Mouse (Mus musculus) forebrain, embryonic 13.5 days (tissue): ENCODE results near the gene Hapln1. TPM values are rescaled to one million over a fixed set of nuclear protein-coding genes. Genes with fewer than 3 reads are reported as not detected.
A peak's percentile ranks its signal among the peaks of the same experiment; 100 is the strongest.

ENCODE experiments used
- ATAC-seq: fragments of 200-750 bp; cut with Nextera tagmentation; 2 replicates; pipeline ENCODE4 v1.8.0; 2017
- H3K27ac ChIP-seq: fragments of 300-500 bp; sonication (generic); 2 replicates; pipeline ENCODE4 v1.5.1; 2015; ENCODE audit warnings: inconsistent platforms, mild to moderate bottlenecking, moderate library complexity
- H3K27me3 ChIP-seq: fragments of 300-500 bp; sonication (generic); 2 replicates; pipeline ENCODE4 v1.6.1; 2015; ENCODE audit warnings: mild to moderate bottlenecking, inconsistent platforms
- H3K36me3 ChIP-seq: fragments of 300-500 bp; sonication (generic); 2 replicates; pipeline ENCODE4 v1.6.1; 2015; ENCODE audit warnings: mild to moderate bottlenecking, inconsistent platforms; ENCODE audit not compliant: poor library complexity, severe bottlenecking
- H3K4me1 ChIP-seq: fragments of 300-500 bp; sonication (generic); 2 replicates; pipeline ENCODE4 v1.6.1; 2015; ENCODE audit warnings: inconsistent platforms
- H3K4me2 ChIP-seq: fragments of 300-500 bp; sonication (generic); 2 replicates; pipeline ENCODE4 v1.6.1; 2015; ENCODE audit warnings: inconsistent platforms, mild to moderate bottlenecking, moderate library complexity
- H3K4me3 ChIP-seq: fragments of 300-500 bp; sonication (generic); 2 replicates; pipeline ENCODE4 v1.5.1; 2015; ENCODE audit warnings: mild to moderate bottlenecking, inconsistent platforms
- H3K9ac ChIP-seq: fragments of 300-500 bp; sonication (generic); 2 replicates; pipeline ENCODE4 v1.6.1; 2015; ENCODE audit warnings: mild to moderate bottlenecking, inconsistent platforms
- H3K9me3 ChIP-seq: fragments of 300-500 bp; sonication (generic); replicated peaks from 2 replicates; pipeline ENCODE4 v1.6.1; 2016; ENCODE audit warnings: inconsistent platforms
- WGBS: fragments of 180-500 bp; shearing (Covaris S2); methylation state at CpG from one replicate; pipeline ENCODE4 v1.1.7; 2015; 5-methylcytosine and 5-hydroxymethylcytosine counted together
- polyA plus RNA-seq: library from polyadenylated mRNA; unstranded; fragments of >200 nt; fragmentation: Nextera tagmentation; extraction: Ambion mirVana; gene quantifications from 2 replicates; pipeline ENCODE4 v1.2.1, GENCODE M21; 2015

Hapln1 gene
- polyA plus RNA-seq = 0.76 and 1.2 TPM in 2 replicates

- Histone ChIP-seq H3K4me1 (peaks cover 8% of the 10 kb centered on the region; the same call in 1 of the 2 replicates), H3K27me3 (no peaks in the 10 kb centered on the region), H3K9me3 (no peaks in the 10 kb centered on the region), H3K36me3 (no peaks in the 10 kb centered on the region), H3K4me2 (peak within 1 kb of the TSS; percentile 90), H3K27ac (no peak within 1 kb of the TSS), H3K9ac (peak within 1 kb of the TSS; percentile 69), H3K4me3 (peak within 1 kb of the TSS; percentile 54)
- ATAC-seq = peak; percentile 82
- WGBS = under 1% methylated on average over 29 of the region's 29 CpGs
These were observed at the start of gene Hapln1 for GRCm38 (mm10) chr13:89539205-89539886. Gene Hapln1 (plus strand): TSS chr13:89539796.

DNA sequence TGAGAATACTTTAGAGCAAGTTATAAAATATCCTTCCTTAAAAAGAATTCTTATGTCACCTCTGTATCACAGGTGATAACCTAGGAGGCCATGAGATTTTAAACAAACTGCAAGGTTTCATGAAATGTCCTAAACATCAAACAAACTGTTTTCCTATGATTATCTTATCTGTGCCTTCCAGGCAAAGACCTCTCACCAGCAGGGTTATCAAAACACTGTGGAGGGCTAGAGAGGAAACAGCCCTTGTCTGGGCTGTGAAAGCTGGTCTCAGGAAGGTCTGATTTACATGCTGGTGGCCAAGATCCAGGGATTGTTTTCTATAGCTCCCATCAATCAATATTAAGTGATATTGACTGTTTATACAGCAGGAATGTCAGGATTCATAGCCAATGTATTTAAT is 46.4 kb upstream of the Hapln1 start:
- no peak overlapping the region for H3K9ac ChIP-seq
- H3K4me3 ChIP-seq = no peak overlapping the region
- no peak overlapping the region for H3K27ac ChIP-seq
- H3K27me3 ChIP-seq = no peaks in the 10 kb centered on the region
- no peak for ATAC-seq
- H3K4me1 ChIP-seq = no peaks in the 10 kb centered on the region
- H3K36me3 ChIP-seq = no peaks in the 10 kb centered on the region
- no peak overlapping the region for H3K4me2 ChIP-seq
- no peaks in the 10 kb centered on the region for H3K9me3 ChIP-seq

GRCm38 (mm10) chr13:89493678-89494077 is 45.9 kb upstream of the Hapln1 start:
- no peak overlapping the region for H3K4me2 ChIP-seq
- no peaks in the 10 kb centered on the region for H3K4me1 ChIP-seq
- 76% methylated on average over 6 of the region's 6 CpGs for WGBS
- no peak overlapping the region for H3K4me3 ChIP-seq
- H3K27me3 ChIP-seq = no peaks in the 10 kb centered on the region
- H3K36me3 ChIP-seq = no peaks in the 10 kb centered on the region
- H3K9me3 ChIP-seq = no peaks in the 10 kb centered on the region
- no peak overlapping the region for H3K27ac ChIP-seq
- no peak for ATAC-seq
- no peak overlapping the region for H3K9ac ChIP-seq

DNA sequence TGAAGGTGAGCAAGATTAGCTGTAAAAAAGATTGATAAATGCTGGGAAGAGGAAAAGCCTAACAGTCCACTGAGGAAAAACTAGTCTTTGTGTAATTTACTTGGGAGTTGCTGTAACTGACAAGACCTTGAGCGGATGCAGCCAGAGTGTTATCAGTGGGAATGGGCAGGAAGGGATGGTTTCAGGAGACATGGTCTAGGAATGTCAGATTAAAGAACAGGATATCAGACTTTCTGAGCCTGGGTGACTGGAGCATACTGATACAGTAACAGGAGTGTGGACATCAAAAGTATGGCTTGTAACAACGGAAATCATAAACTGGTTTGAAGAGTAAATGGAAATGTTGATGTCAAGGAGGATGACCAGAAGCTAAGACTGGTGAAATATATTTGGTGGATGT is 43.0 kb upstream of the Hapln1 start:
- Histone ChIP-seq H3K4me2 (no peak overlapping the region), H3K4me3 (no peak overlapping the region), H3K27me3 (no peaks in the 10 kb centered on the region), H3K9me3 (no peaks in the 10 kb centered on the region), H3K4me1 (no peaks in the 10 kb centered on the region), H3K36me3 (no peaks in the 10 kb centered on the region), H3K27ac (no peak overlapping the region), H3K9ac (no peak overlapping the region)
- no peak for ATAC-seq
- WGBS = 95% methylated on average over 2 of the region's 2 CpGs

DNA sequence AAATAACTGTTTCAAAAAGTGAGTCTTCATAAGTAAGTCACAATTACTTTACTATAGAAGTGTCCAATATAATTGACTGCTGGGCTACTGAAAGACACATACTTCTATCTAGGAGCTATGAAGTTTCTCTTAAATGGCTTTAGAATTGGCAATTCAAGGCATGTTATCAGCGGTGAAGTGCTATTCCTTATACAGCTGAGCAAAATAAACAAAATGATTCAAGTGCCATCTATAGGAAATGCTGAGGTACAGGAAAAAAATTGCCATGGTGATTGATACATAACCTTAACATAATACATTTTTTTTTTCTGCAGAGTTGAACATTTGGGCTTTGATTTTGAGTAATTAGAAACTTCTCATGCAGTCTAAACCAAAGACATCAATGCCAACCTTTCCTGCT is 40.2 kb upstream of the Hapln1 start:
- Histone ChIP-seq H3K27me3 (no peaks in the 10 kb centered on the region), H3K9me3 (no peaks in the 10 kb centered on the region), H3K4me2 (no peak overlapping the region), H3K9ac (no peak overlapping the region), H3K4me1 (no peaks in the 10 kb centered on the region), H3K4me3 (no peak overlapping the region), H3K36me3 (no peaks in the 10 kb centered on the region), H3K27ac (no peak overlapping the region)
- ATAC-seq = no peak
- 70% methylated on average over 1 of the region's 1 CpGs for WGBS

GRCm38 (mm10) chr13:89521507-89521908 is 18.1 kb upstream of the Hapln1 start:
- no peaks in the 10 kb centered on the region for H3K36me3 ChIP-seq
- H3K9me3 ChIP-seq = no peaks in the 10 kb centered on the region
- H3K4me3 ChIP-seq = no peak overlapping the region
- H3K9ac ChIP-seq = no peak overlapping the region
- H3K27ac ChIP-seq = no peak overlapping the region
- H3K27me3 ChIP-seq = no peaks in the 10 kb centered on the region
- no peak overlapping the region for H3K4me2 ChIP-seq
- H3K4me1 ChIP-seq = no peaks in the 10 kb centered on the region
- no peak for ATAC-seq

DNA sequence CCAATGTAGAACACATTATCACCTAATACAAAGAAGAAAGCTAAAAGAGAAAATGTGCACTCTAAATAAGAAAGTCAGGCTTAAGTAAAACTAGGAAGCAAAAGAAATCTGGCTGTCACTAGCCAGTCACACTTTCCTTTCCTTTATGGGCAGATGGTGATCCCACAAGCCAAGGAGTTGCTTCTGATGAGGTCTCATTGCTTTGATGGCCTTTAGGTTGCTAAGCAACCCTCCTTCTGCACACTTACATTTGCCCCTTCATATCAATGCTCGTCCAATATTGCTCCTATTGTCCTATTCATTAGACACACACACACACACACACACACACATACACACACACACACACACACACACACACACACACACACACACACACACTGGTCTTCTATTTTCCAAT is 10.9 kb upstream of the Hapln1 start:
- Histone ChIP-seq H3K4me3 (no peak overlapping the region), H3K9me3 (no peaks in the 10 kb centered on the region), H3K36me3 (no peaks in the 10 kb centered on the region), H3K4me2 (no peak overlapping the region), H3K9ac (no peak overlapping the region), H3K27ac (no peak overlapping the region), H3K4me1 (no peaks in the 10 kb centered on the region), H3K27me3 (no peaks in the 10 kb centered on the region)
- WGBS = 25% methylated on average over 1 of the region's 1 CpGs
- no peak for ATAC-seq

DNA sequence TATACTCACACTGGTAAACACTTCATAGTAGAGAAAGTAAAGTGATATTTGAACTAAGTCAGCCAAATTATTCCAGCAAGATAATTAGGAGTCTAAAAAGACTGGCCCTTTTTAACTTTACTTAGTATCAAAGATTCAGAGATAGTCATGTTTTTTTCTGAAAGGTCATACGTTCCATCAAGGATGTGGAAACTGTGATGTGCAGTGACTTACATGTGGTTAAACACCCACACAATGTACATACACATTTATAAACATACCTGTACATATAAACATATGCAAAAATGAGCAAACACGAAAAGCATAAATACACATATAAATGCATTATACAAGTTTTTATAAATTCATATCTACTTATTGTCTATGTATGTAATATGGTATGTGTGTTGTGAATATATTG is 9.2 kb upstream of the Hapln1 start:
- 94% methylated on average over 2 of the region's 2 CpGs for WGBS

GRCm38 (mm10) chr13:89539887-89540264 is 280 bp downstream of the Hapln1 start:
- H3K27me3 ChIP-seq = no peaks in the 10 kb centered on the region
- WGBS = 55% methylated on average over 11 of the region's 11 CpGs
- no peak overlapping the region for H3K9ac ChIP-seq
- peak overlapping the region; percentile 90 for H3K4me2 ChIP-seq
- H3K4me1 ChIP-seq = peaks cover 8% of the 10 kb centered on the region; the same call in 1 of the 2 replicates
- no peak overlapping the region for H3K27ac ChIP-seq
- H3K36me3 ChIP-seq = no peaks in the 10 kb centered on the region
- peak overlapping the region; percentile 54 for H3K4me3 ChIP-seq
- H3K9me3 ChIP-seq = no peaks in the 10 kb centered on the region
- no peak for ATAC-seq

More for the DNA sequence above, 9.2 kb upstream of the Hapln1 start:
- H3K4me1 ChIP-seq = no peaks in the 10 kb centered on the region
- H3K36me3 ChIP-seq = no peaks in the 10 kb centered on the region
- no peak overlapping the region for H3K27ac ChIP-seq
- no peak overlapping the region for H3K4me3 ChIP-seq
- H3K4me2 ChIP-seq = no peak overlapping the region
- ATAC-seq = no peak
- no peaks in the 10 kb centered on the region for H3K27me3 ChIP-seq
- no peak overlapping the region for H3K9ac ChIP-seq
- no peaks in the 10 kb centered on the region for H3K9me3 ChIP-seq

- WGBS = 32% methylated on average over 8 of the region's 11 CpGs
- no peak for ATAC-seq
- Histone ChIP-seq H3K36me3 (no peaks in the 10 kb centered on the region), H3K4me2 (no peak overlapping the region), H3K9me3 (no peaks in the 10 kb centered on the region), H3K4me1 (peaks cover 8% of the 10 kb centered on the region; the same call in 1 of the 2 replicates), H3K27ac (no peak overlapping the region), H3K9ac (no peak overlapping the region), H3K27me3 (no peaks in the 10 kb centered on the region), H3K4me3 (no peak overlapping the region)
These were observed 846 bp downstream of the Hapln1 start for GRCm38 (mm10) chr13:89540301-89540982.

- Histone ChIP-seq H3K4me3 (no peak overlapping the region), H3K36me3 (no peaks in the 10 kb centered on the region), H3K27me3 (no peaks in the 10 kb centered on the region), H3K9ac (no peak overlapping the region), H3K4me2 (no peak overlapping the region), H3K9me3 (no peaks in the 10 kb centered on the region), H3K4me1 (peaks cover 8% of the 10 kb centered on the region; the same call in 1 of the 2 replicates), H3K27ac (no peak overlapping the region)
- 5% methylated on average over 3 of the region's 3 CpGs for WGBS
- ATAC-seq = peak; percentile 64
These were observed 3.4 kb downstream of the Hapln1 start for GRCm38 (mm10) chr13:89543003-89543402.

DNA sequence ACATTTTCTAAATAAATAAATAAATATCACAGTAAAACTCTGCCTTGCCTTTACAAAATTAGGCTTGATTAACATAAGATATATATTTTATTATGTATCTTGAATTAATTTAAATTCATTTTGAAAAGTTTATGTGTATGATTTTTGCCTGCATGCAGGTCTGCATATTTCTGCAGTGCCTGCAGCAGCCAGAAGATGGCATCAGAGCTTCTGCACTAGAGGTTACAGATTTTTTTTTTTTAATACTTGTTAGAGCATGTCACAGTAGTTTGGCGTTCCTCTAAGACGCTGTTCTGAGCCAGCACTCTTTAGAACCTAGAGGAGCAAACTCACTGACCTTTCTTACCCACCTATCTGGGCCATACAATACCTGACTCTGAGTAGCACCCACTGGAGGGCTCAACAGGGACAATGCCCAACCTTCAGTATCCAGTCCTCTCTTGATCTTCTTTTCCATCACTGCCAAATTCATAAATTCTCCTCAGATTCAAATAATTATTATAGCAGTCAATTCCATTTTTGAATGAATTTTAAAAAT is 8.7 kb downstream of the Hapln1 start:
- Histone ChIP-seq H3K9me3 (no peaks in the 10 kb centered on the region), H3K9ac (no peak overlapping the region), H3K27ac (no peak overlapping the region), H3K36me3 (no peaks in the 10 kb centered on the region), H3K4me2 (no peak overlapping the region), H3K4me1 (no peaks in the 10 kb centered on the region), H3K27me3 (no peaks in the 10 kb centered on the region), H3K4me3 (no peak overlapping the region)
- ATAC-seq = peak; percentile 50; the same call in 1 of the 2 replicates
- 17% methylated on average over 2 of the region's 2 CpGs for WGBS
